Mouse (Mus musculus): ENCODE measurements around the gene Sox5. TPM values are rescaled to one million over a fixed set of nuclear protein-coding genes. Genes with fewer than 3 reads are reported as not detected.

The Sox5 gene
- polyA plus RNA-seq, 1 experiment: 2.5 TPM

- Histone ChIP-seq H3K36me3 (ENCODE audit: control insufficient read depth, insufficient read depth, low read length) (no peaks in the 10 kb centered on the region), H3K27me3 (ENCODE audit: control insufficient read depth, insufficient read depth, low read length) (no peaks in the 10 kb centered on the region), H3K4me3 (ENCODE audit: extremely low read depth, insufficient read depth, insufficient read length) (no peak overlapping the region), H3K4me1 (ENCODE audit: control insufficient read depth, insufficient read depth, insufficient read length) (no peaks in the 10 kb centered on the region), H3K27ac (ENCODE audit: insufficient read depth, low read length) (no peak overlapping the region)
- DNase-seq (ENCODE audit: low read depth in 1 of 2, low spot score in 2 of 2): no peak
- WGBS: 93% methylated on average over 14 of the region's 14 CpGs
- no peak for TF ChIP-seq POLR2A (IDR thresholded peaks at IDR 0.05; ENCODE audit: low read depth, low read length)
- TF ChIP-seq CTCF (IDR thresholded peaks at IDR 0.05; ENCODE audit: extremely low read depth, insufficient read depth, insufficient read length, insufficient replicate concordance): no peak
These were observed 25.3 kb downstream of the Sox5 start for GRCm38 (mm10) chr6:144756444-144756843.

DNA sequence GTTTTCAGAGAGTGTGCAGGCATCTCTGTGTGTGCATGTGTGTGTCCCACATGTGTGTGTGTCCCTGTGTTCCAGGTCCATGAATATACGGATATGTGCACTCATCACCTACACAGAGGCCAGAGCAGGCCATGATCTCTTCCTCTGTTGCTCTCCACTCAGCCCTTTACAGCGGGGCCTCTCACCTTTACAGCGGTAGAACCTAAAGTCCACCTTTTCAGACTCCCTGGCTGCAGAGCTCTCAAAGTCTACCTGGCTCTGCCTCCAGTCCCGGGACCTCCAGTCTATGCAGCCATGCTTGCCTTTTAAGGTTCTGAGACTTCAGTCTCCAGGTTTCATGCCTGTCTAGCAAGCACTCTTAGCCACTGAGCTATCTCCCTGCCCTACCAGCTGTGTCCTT is 26.5 kb downstream of the Sox5 start:
- no peak for DNase-seq (ENCODE audit: low read depth in 1 of 2, low spot score in 2 of 2)
- no peak overlapping the region for H3K4me3 ChIP-seq (ENCODE audit: extremely low read depth, insufficient read depth, insufficient read length)
- 90% methylated on average over 4 of the region's 4 CpGs for WGBS
- H3K36me3 ChIP-seq (ENCODE audit: control insufficient read depth, insufficient read depth, low read length): no peaks in the 10 kb centered on the region
- H3K4me1 ChIP-seq (ENCODE audit: control insufficient read depth, insufficient read depth, insufficient read length): no peaks in the 10 kb centered on the region
- no peaks in the 10 kb centered on the region for H3K27me3 ChIP-seq (ENCODE audit: control insufficient read depth, insufficient read depth, low read length)
- H3K27ac ChIP-seq (ENCODE audit: insufficient read depth, low read length): no peak overlapping the region
- TF ChIP-seq POLR2A (IDR thresholded peaks at IDR 0.05; ENCODE audit: low read depth, low read length): no peak
- TF ChIP-seq CTCF (IDR thresholded peaks at IDR 0.05; ENCODE audit: extremely low read depth, insufficient read depth, insufficient read length, insufficient replicate concordance): no peak

DNA sequence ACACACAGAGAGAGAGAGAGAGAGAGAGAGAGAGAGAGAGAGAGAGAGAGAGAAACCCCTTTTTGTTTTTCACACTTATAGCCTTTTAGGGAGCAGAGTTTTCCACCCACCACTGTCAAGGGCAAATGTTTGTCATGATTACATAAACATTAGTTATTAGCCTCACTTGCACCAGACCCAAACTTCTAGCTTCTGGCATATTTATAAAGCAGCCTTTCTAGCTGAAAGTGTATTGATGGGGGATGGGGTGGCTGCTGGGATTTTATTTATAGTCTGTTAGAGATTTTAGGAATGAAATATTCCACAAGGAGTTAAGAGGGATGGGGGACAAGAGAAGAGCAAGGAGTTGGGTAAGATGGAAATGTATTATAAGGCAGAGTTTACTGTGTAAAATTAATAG is 27.4 kb downstream of the Sox5 start:
- Histone ChIP-seq H3K4me3 (ENCODE audit: extremely low read depth, insufficient read depth, insufficient read length) (no peak overlapping the region), H3K4me1 (ENCODE audit: control insufficient read depth, insufficient read depth, insufficient read length) (no peaks in the 10 kb centered on the region), H3K36me3 (ENCODE audit: control insufficient read depth, insufficient read depth, low read length) (no peaks in the 10 kb centered on the region), H3K27me3 (ENCODE audit: control insufficient read depth, insufficient read depth, low read length) (no peaks in the 10 kb centered on the region), H3K27ac (ENCODE audit: insufficient read depth, low read length) (no peak overlapping the region)
- TF ChIP-seq POLR2A (IDR thresholded peaks at IDR 0.05; ENCODE audit: low read depth, low read length) (no peak), CTCF (IDR thresholded peaks at IDR 0.05; ENCODE audit: extremely low read depth, insufficient read depth, insufficient read length, insufficient replicate concordance) (no peak)
- no peak for DNase-seq (ENCODE audit: low read depth in 1 of 2, low spot score in 2 of 2)

DNA sequence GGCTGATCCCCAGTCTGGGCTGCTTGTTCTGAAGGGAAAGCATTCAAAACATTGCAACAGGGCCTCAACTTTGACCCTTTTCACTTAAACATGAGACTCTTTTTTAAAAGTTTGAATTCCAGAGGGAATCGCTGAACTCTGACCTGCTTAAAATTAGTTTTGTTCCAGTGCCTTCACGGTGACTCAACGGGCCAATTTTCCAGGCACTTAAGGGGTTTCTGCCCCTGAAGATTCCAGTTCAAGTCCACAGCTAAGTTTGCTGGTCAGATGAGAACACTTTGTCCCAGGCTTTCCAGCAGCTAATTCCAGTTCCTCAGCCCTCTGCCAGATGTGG is 27.8 kb downstream of the Sox5 start:
- Histone ChIP-seq H3K36me3 (ENCODE audit: control insufficient read depth, insufficient read depth, low read length) (no peaks in the 10 kb centered on the region), H3K4me1 (ENCODE audit: control insufficient read depth, insufficient read depth, insufficient read length) (no peaks in the 10 kb centered on the region), H3K27me3 (ENCODE audit: control insufficient read depth, insufficient read depth, low read length) (no peaks in the 10 kb centered on the region), H3K27ac (ENCODE audit: insufficient read depth, low read length) (no peak overlapping the region), H3K4me3 (ENCODE audit: extremely low read depth, insufficient read depth, insufficient read length) (no peak overlapping the region)
- no peak for DNase-seq (ENCODE audit: low read depth in 1 of 2, low spot score in 2 of 2)
- TF ChIP-seq CTCF (IDR thresholded peaks at IDR 0.05; ENCODE audit: extremely low read depth, insufficient read depth, insufficient read length, insufficient replicate concordance) (no peak), POLR2A (IDR thresholded peaks at IDR 0.05; ENCODE audit: low read depth, low read length) (no peak)
- 89% methylated on average over 3 of the region's 3 CpGs for WGBS

DNA sequence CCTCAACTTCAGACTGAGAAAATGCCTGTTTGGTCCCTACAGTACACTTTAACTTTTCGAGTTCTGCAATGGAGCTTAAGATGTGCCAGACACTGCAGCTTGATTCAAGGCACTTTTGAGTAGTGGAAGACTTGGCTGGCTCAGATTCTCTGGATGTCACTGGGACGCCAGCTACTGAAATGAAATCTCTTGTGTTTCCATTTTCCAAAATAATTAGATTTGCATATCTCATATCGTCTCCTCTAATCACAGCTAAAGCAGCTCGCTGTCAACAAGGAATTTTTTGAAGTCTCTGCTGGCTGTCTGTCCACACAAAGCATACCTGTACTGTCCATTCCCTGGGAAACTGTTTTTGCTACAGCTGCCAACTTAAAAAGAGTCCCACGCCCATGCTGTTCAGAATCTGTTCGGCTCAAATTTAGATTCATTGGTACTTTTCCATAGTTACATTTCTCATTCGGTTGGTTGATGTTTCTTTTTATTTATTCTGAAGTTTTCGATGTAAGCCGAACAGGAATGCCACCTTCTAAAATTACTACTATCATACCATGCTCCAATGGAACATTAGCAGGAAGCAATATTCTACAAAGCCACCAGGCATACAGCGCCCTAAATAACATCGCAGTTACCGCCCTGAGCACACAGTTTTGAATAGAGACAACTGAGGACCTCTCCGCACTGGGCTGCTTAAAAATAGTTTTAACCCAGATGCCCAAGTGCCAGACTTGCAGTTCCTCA is 28.4 kb downstream of the Sox5 start:
- H3K4me1 ChIP-seq (ENCODE audit: control insufficient read depth, insufficient read depth, insufficient read length): no peaks in the 10 kb centered on the region
- WGBS: 88% methylated on average over 13 of the region's 13 CpGs

GRCm38 (mm10) chr6:144751581-144751980 is 30.2 kb downstream of the Sox5 start:
- no peak overlapping the region for H3K4me3 ChIP-seq (ENCODE audit: extremely low read depth, insufficient read depth, insufficient read length)
- no peak for DNase-seq (ENCODE audit: low read depth in 1 of 2, low spot score in 2 of 2)
- WGBS: 94% methylated on average over 4 of the region's 4 CpGs
- TF ChIP-seq CTCF (IDR thresholded peaks at IDR 0.05; ENCODE audit: extremely low read depth, insufficient read depth, insufficient read length, insufficient replicate concordance): no peak
- no peaks in the 10 kb centered on the region for H3K4me1 ChIP-seq (ENCODE audit: control insufficient read depth, insufficient read depth, insufficient read length)
- H3K36me3 ChIP-seq (ENCODE audit: control insufficient read depth, insufficient read depth, low read length): no peaks in the 10 kb centered on the region
- no peaks in the 10 kb centered on the region for H3K27me3 ChIP-seq (ENCODE audit: control insufficient read depth, insufficient read depth, low read length)
- H3K27ac ChIP-seq (ENCODE audit: insufficient read depth, low read length): no peak overlapping the region

More for the DNA sequence above, 28.4 kb downstream of the Sox5 start:
- DNase-seq (ENCODE audit: low read depth in 1 of 2, low spot score in 2 of 2): no peak
- H3K4me3 ChIP-seq (ENCODE audit: extremely low read depth, insufficient read depth, insufficient read length): no peak overlapping the region
- H3K36me3 ChIP-seq (ENCODE audit: control insufficient read depth, insufficient read depth, low read length): no peaks in the 10 kb centered on the region
- H3K27ac ChIP-seq (ENCODE audit: insufficient read depth, low read length): no peak overlapping the region
- TF ChIP-seq CTCF (IDR thresholded peaks at IDR 0.05; ENCODE audit: extremely low read depth, insufficient read depth, insufficient read length, insufficient replicate concordance) (no peak), POLR2A (IDR thresholded peaks at IDR 0.05; ENCODE audit: low read depth, low read length) (no peak)
- H3K27me3 ChIP-seq (ENCODE audit: control insufficient read depth, insufficient read depth, low read length): no peaks in the 10 kb centered on the region

DNA sequence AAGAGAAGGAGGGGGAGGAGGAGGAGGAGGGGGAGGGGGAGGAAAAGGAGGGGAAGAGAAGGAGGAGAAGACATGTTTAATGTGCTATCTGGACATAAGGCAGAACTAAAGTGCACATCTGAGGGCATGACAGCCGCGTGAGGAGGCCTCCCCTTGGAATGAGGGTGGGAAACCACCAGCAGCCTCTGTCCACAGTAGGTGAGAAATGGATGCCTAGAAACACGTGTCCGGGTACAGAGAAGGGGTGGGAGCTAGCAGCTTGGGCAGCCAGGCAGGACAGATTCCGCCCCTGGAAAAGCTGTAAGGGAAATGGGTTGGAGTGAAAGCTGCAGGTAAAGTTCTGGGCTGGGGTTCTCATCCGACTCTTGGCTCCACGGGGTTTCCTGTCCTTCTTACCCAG is 31.6 kb downstream of the Sox5 start:
- WGBS: 92% methylated on average over 7 of the region's 7 CpGs
- Histone ChIP-seq H3K27ac (ENCODE audit: insufficient read depth, low read length) (no peak overlapping the region), H3K27me3 (ENCODE audit: control insufficient read depth, insufficient read depth, low read length) (no peaks in the 10 kb centered on the region), H3K4me3 (ENCODE audit: extremely low read depth, insufficient read depth, insufficient read length) (no peak overlapping the region), H3K4me1 (ENCODE audit: control insufficient read depth, insufficient read depth, insufficient read length) (no peaks in the 10 kb centered on the region), H3K36me3 (ENCODE audit: control insufficient read depth, insufficient read depth, low read length) (no peaks in the 10 kb centered on the region)
- TF ChIP-seq POLR2A (IDR thresholded peaks at IDR 0.05; ENCODE audit: low read depth, low read length): no peak
- TF ChIP-seq CTCF (IDR thresholded peaks at IDR 0.05; ENCODE audit: extremely low read depth, insufficient read depth, insufficient read length, insufficient replicate concordance): no peak
- DNase-seq (ENCODE audit: low read depth in 1 of 2, low spot score in 2 of 2): no peak

All from spleen, adult 2 months (tissue).